Mouse (Mus musculus): Measurements from ENCODE around the gene Slc6a20b. TPM values are rescaled to one million over a fixed set of nuclear protein-coding genes. Genes with fewer than 3 reads are reported as not detected.

The Slc6a20b gene
- total RNA-seq, 2 experiments from 2014 or later, result 0.14 to 3.0 TPM

DNA sequence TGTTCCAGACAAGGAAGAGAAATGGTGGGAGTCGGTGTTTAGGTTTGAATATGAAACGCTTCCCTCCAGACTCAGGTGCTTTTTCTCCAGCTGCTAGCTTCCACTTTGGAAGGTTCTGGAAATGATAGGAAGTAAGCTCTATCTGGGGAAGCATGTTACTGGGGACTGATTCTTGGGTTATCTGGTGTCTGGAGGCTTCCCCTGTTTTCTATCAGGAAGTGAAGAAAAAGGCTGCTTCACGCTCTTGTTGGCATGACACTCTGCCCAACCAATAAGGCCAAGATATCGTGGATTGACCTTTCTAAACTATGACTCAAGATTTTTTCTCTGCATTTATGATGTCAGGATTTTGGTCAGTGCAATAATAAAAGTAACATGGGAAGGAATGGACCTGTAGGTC is 37.2 kb downstream of the Slc6a20b start:
- no peak for DNase-seq (ENCODE audit: low spot score in 2 of 2)

DNA sequence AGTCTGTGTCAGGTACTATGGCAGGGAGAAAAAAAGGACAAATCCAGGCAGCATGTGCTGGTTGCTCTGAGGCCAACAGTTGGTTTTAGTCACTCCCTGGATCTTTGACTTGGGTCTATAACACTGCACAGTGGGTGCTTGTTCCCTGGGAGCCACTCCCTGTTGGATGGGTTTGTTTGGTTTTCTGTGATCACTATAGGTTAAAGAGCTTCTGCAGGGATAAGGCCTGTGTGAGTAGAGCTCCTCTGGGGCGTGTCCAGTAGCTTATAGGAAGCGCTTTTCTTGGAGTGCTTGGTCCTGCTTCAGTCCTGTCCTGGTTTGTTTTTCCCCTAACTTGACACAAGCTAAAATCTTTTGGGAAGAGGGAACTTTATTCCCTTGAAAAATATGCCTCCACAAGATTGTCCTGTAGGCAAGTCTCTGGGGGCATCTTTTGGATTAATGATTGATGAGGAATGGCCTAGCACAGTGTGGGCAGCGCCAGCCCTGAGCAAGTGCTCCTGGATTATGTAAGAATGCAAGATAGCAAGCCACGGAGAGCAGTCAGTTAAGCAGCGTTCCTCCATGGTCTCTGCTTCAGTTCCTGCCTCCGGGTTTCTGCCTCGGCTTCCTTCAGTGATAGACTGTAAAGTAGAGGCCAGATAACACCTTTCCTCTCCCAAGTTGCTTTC is 43.0 kb downstream of the Slc6a20b start:
- DNase-seq (ENCODE audit: low spot score in 2 of 2), result no peak

DNA sequence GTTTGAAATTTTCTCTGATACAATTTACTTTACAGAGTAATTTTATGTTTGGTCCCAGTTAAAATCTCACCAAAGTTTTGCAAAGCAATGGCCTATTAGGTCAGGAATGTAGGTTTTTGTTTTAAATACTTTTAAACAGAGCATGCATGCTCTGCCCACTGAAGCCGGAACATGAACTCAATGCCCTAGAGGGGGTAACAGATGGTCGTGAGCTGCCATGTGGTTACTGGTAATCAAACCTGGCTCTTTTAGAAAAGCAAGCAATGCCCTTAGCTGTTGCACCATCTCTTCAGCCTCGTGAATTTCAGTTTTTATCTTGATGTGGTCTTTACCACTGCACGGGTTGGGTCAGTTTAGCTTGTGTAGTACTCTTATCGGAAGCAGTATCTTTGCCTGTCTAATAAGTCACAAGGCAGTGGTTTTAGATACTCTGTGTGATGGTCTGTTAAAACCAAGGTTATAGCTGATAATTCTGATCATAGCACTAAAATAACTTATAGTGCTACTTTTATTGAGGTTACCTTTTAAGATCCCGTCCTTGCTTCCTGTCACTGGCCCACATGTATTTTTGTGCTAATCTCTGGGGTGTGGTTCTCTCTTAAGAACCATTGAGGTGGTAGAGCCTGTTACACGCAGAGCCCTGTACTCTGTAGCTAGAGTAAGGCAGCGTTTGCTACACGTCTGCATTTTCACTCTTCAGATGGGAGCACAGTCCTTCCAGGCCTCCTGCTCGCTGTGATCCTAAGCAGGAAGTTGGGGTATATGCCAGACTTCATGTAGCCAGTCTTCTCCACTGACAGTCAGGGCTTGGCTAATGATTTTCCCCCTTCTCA is 54.8 kb downstream of the Slc6a20b start:
- no peak for DNase-seq (ENCODE audit: low spot score in 2 of 2)

DNA sequence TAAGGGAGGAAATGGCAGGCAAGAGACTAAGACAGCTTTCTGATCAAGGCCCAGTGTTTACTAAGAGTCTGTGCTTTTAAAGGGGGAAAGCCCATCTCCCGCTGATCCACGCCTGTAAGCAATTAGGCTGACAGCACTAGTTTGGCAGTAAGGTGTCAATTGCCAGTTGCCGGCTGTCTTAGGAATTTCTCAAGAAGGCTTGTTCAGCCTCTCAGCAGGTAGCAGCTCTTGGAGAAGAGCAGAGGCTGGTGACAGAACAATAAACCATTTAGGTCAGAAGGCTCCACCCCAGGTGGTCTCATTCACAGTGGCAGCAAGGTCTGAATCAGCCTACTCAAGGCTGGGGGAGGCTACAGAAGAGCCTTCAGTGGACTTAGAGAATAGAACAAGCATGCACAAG is 77.8 kb downstream of the Slc6a20b start:
- no peak for DNase-seq (ENCODE audit: low spot score in 2 of 2)

Other genes starting within 250 kb of the Slc6a20b start
- gene Limd1, start 153.9 kb downstream of the Slc6a20b start, total RNA-seq (2021), result 10 to 100 TPM; 41.7 to 47.3 TPM
- gene Sacm1l, start 102.8 kb downstream of the Slc6a20b start, total RNA-seq (2021), result 10 to 100 TPM; 47.0 to 59.8 TPM
- gene Ccr9, start 45.9 kb upstream of the Slc6a20b start, total RNA-seq (2021), result under 1 TPM in 1 of 2 experiments, not detected in 1; 0.17 TPM
- 1 to 10 TPM in 1 of 2 experiments, under 1 TPM in 1; 0.28 to 1.1 TPM for gene Slc6a20a, start 46.3 kb upstream of the Slc6a20b start, total RNA-seq (2021)
- 10 to 100 TPM; 48.1 to 52.3 TPM for gene Lztfl1, start 85.1 kb upstream of the Slc6a20b start, total RNA-seq (2021)
- not detected for gene Cxcr6, start 173.9 kb upstream of the Slc6a20b start, total RNA-seq (2021)
- gene Fyco1, start 219.3 kb upstream of the Slc6a20b start, total RNA-seq (2021), result 10 to 100 TPM; 61.5 to 63.9 TPM
- gene Xcr1, start 229.5 kb upstream of the Slc6a20b start, total RNA-seq (2021), result under 1 TPM in 1 of 2 experiments, not detected in 1; 0.11 TPM